Mouse (Mus musculus) heart, embryonic 11.5 days (tissue): ENCODE measurements around the gene Pold3. TPM values are rescaled to one million over a fixed set of nuclear protein-coding genes. Genes with fewer than 3 reads are reported as not detected.
A peak's percentile ranks its signal among the peaks of the same experiment; 100 is the strongest.

ENCODE experiments used
- ATAC-seq: fragments of 200-750 bp; cut with Nextera tagmentation; replicated peaks from 2 replicates; pipeline ENCODE4 v1.8.0; 2017; ENCODE audit warnings: moderate library complexity; ENCODE audit not compliant: insufficient number of reproducible peaks, low FRiP score, low TSS enrichment
- H3K27ac ChIP-seq: fragments of 300-500 bp; sonication (generic); 2 replicates; pipeline ENCODE4 v1.5.1; 2014; ENCODE audit warnings: mild to moderate bottlenecking, low read depth, low read length
- H3K27me3 ChIP-seq: fragments of 300-500 bp; sonication (generic); 2 replicates; pipeline ENCODE4 v1.6.1; 2014; ENCODE audit warnings: mild to moderate bottlenecking, low read length, mixed read lengths; ENCODE audit not compliant: control insufficient read depth, insufficient read depth
- H3K36me3 ChIP-seq: fragments of 300-500 bp; sonication (generic); 2 replicates; pipeline ENCODE4 v1.6.1; 2014; ENCODE audit warnings: mild to moderate bottlenecking, low read length, moderate library complexity, mixed read lengths; ENCODE audit not compliant: control insufficient read depth, insufficient read depth
- H3K4me1 ChIP-seq: fragments of 300-500 bp; sonication (generic); 2 replicates; pipeline ENCODE4 v1.6.1; 2014; ENCODE audit warnings: low read length; ENCODE audit not compliant: control insufficient read depth, insufficient read depth
- H3K4me2 ChIP-seq: fragments of 300-500 bp; sonication (generic); 2 replicates; pipeline ENCODE4 v1.6.1; 2014; ENCODE audit warnings: mild to moderate bottlenecking, moderate library complexity
- H3K4me3 ChIP-seq: fragments of 300-500 bp; sonication (generic); 2 replicates; pipeline ENCODE4 v1.5.1; 2014; ENCODE audit warnings: low read depth, low read length
- H3K9ac ChIP-seq: fragments of 300-500 bp; sonication (generic); 2 replicates; pipeline ENCODE4 v1.6.1; 2014; ENCODE audit warnings: mild to moderate bottlenecking, low read depth, low read length, moderate library complexity
- H3K9me3 ChIP-seq: fragments of 300-500 bp; sonication (generic); replicated peaks from 2 replicates; pipeline ENCODE4 v1.6.1; 2016; ENCODE audit warnings: low read length; ENCODE audit not compliant: control insufficient read depth
- WGBS: fragments of 180-500 bp; shearing (Covaris S2); extraction: QIAGEN DNeasy Blood & Tissue Kit; methylation state at CpG from one replicate; pipeline ENCODE4 v1.1.7; 2014; ENCODE audit not compliant: insufficient replicate concordance; 5-methylcytosine and 5-hydroxymethylcytosine counted together
- polyA plus RNA-seq: library from polyadenylated mRNA; unstranded; fragments of >200 nt; fragmentation: Nextera tagmentation; extraction: Ambion mirVana; gene quantifications from 2 replicates; pipeline ENCODE4 v1.2.1, GENCODE M21; 2014

The Pold3 gene
- polyA plus RNA-seq, 1 experiment from 2014 or later: 50.6 TPM

DNA sequence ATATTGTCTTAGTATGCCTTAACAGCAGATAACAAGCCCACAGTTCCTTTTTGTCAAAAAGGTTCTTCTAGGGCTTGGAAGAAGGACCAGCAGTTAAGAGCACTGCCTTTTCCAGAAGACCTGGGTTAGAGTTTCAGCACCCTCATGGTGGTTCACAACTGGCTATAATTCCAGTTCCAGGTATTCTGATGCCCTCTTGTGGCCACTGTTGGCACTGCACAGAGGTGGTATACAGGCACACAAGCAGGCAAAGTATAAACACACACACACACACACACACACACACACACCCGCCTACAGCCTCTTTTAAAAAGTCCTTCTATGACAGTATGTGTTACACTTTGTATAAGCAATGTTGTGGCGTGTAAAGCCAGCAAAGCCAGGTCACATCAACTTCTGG lies 2.8 kb upstream of the Pold3 start:
- no peak overlapping the region for H3K4me3 ChIP-seq
- H3K9ac ChIP-seq: no peak overlapping the region
- no peak overlapping the region for H3K4me2 ChIP-seq
- WGBS: 82% methylated on average over 2 of the region's 2 CpGs
- 0 out of 2 replicates have a peak, but pooled peaks cover 3% of the 10 kb centered on the region for H3K4me1 ChIP-seq
- H3K36me3 ChIP-seq: no peaks in the 10 kb centered on the region
- ATAC-seq: no peak
- H3K27me3 ChIP-seq: no peaks in the 10 kb centered on the region
- H3K27ac ChIP-seq: no peak overlapping the region
- no peaks in the 10 kb centered on the region; the same call in 1 of the 2 replicates for H3K9me3 ChIP-seq

DNA sequence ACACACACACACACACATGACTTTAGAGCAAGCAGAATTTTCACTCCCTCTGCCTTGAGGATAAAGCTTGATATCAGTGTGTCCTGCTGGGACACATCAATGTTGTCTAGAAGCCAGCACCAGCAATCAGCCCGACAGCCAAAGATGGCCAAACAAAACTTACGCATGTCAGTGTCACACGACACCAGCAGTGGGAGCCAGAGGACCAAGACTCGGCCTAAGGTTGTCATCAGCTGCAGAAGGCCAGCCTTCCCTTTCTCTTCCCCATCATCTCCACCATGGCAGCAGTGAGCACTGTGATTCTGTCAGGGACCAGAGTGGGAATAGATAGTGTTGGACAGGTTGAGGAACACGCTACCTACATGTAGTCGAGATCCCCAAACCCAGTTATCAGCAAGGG lies 2.1 kb upstream of the Pold3 start:
- WGBS: 51% methylated on average over 6 of the region's 6 CpGs
- Histone ChIP-seq H3K36me3 (no peaks in the 10 kb centered on the region), H3K4me2 (no peak overlapping the region), H3K27ac (no peak overlapping the region), H3K9ac (no peak overlapping the region), H3K9me3 (no peaks in the 10 kb centered on the region; the same call in 1 of the 2 replicates), H3K4me1 (0 out of 2 replicates have a peak, but pooled peaks cover 3% of the 10 kb centered on the region), H3K4me3 (no peak overlapping the region), H3K27me3 (no peaks in the 10 kb centered on the region)
- ATAC-seq: no peak

DNA sequence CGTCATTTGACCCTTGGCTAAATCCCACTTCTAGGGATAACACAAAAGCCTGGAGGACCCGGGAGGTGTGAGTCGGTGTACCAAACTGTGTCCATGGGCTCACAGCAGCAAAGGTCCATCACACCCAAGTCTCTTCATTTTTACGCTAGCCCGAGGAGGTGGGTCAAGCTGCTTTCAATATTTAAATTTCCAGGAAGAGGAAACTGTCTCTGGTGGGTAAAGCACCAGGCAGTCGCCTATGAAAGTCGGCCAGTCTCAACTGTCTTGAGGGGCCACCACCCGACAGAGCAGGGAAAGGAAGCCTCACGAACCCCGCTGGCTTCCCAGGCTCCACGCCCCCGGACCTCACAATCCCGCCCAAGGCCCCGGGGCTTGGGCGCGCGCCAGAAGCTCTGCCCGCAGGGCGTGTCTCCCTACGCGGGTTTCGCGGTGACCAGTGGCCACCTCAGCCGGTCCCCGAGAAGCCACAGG lies 539 bp downstream of the Pold3 start:
- H3K4me2 ChIP-seq: peak overlapping the region; percentile 70
- H3K4me1 ChIP-seq: 0 out of 2 replicates have a peak, but pooled peaks cover 3% of the 10 kb centered on the region
- peak overlapping the region; percentile 94 for H3K9ac ChIP-seq
- H3K27me3 ChIP-seq: no peaks in the 10 kb centered on the region
- peak overlapping the region; percentile 95 for H3K4me3 ChIP-seq
- 0 out of 2 replicates have a peak, but pooled peaks cover 2% of the 10 kb centered on the region for H3K36me3 ChIP-seq
- no peaks in the 10 kb centered on the region for H3K9me3 ChIP-seq
- peak; percentile 66 for ATAC-seq
- under 1% methylated on average over 25 of the region's 25 CpGs for WGBS
- peak overlapping the region; percentile 91 for H3K27ac ChIP-seq

DNA sequence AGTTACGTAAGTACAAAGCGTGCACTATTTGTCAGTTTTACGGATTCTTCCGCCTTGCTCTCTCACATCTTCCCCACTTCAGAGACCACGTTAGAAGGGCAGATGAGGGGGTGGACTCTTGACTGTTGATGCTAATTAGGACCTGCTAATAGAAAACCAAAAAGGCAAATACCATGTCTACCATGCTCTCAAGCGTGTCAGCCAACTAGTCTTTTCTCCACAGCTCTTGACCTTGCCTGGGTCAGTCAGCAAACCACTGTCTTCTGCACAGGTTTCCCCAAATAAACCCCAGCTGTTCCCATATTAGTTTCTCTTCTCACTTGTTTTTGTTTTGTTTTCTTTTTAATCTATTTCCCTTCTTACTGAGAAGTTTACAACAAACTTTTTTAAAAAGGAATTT lies 7.1 kb downstream of the Pold3 start:
- H3K27ac ChIP-seq: no peak overlapping the region
- H3K4me1 ChIP-seq: no peaks in the 10 kb centered on the region
- no peak overlapping the region for H3K4me2 ChIP-seq
- H3K4me3 ChIP-seq: no peak overlapping the region
- no peaks in the 10 kb centered on the region for H3K9me3 ChIP-seq
- no peak for ATAC-seq
- WGBS: 91% methylated on average over 6 of the region's 6 CpGs
- H3K36me3 ChIP-seq: peaks cover 6% of the 10 kb centered on the region; the same call in 1 of the 2 replicates
- H3K9ac ChIP-seq: no peak overlapping the region
- H3K27me3 ChIP-seq: no peaks in the 10 kb centered on the region

DNA sequence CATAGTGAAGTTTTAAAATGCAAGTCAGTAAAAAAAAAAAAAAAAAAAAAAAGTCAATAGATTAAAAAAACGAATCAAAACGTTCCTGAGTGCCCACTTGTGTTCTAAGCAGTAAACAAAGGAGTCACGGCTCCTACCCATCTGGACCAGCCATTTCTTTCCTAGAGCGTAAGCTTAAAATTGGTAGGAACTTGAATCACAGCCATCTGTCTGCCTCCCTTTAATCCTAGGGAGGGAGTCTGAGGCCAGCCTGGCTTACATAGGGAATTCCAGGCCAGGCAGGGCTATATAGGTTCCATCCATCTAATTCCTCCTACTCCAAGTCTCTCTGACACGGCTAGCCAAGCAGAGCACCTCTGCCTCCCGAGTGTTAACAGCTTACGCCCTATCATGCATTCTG lies 7.5 kb downstream of the Pold3 start:
- Histone ChIP-seq H3K9ac (no peak overlapping the region), H3K4me2 (no peak overlapping the region), H3K36me3 (peaks cover 6% of the 10 kb centered on the region; the same call in 1 of the 2 replicates), H3K4me1 (no peaks in the 10 kb centered on the region), H3K27ac (no peak overlapping the region), H3K4me3 (no peak overlapping the region), H3K27me3 (no peaks in the 10 kb centered on the region), H3K9me3 (no peaks in the 10 kb centered on the region)
- ATAC-seq: no peak
- 81% methylated on average over 7 of the region's 7 CpGs for WGBS

DNA sequence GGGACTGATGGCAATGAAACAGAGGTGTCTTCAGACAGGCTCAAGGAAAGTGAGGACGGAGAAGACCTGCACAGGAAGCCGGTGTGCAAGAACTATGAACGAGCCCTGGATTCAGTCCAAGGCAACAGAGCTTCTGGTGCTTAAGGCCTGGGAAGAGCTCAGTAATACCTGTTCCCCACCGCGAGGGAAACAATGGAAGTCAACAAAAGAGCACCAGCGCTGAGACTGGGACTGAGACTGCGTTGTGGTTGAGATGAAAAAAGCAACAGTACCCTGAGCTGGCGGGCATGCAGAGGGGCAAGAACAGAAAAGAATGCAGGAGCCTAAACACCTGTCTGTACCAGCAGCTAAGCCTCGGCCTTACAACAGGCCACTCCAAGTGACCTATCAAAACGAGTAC lies 9.9 kb downstream of the Pold3 start:
- WGBS: 78% methylated on average over 10 of the region's 10 CpGs
- Histone ChIP-seq H3K27me3 (no peaks in the 10 kb centered on the region), H3K9me3 (no peaks in the 10 kb centered on the region), H3K4me3 (no peak overlapping the region), H3K27ac (no peak overlapping the region), H3K9ac (no peak overlapping the region), H3K36me3 (peaks cover 5% of the 10 kb centered on the region; the same call in 1 of the 2 replicates), H3K4me1 (no peaks in the 10 kb centered on the region), H3K4me2 (no peak overlapping the region)
- ATAC-seq: no peak

DNA sequence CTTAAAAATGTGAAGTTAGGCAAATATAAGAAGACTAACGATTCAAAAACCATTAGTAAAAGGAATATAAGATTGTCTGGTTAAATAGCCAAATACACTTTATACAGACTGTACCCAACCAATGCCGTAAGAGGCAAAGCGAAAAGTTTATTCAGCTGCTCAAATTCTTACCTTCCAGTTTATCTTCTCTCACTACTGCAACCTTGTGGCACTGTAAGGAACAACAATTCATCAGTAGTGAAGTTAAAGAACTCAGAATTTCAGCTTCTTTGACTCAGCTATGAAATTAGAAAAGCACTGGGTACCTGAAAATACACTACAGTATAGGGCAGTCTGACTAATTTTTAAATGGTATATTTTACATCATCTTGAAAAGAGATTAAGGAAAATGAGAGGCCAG lies 13.0 kb downstream of the Pold3 start:
- H3K9ac ChIP-seq: no peak overlapping the region
- H3K36me3 ChIP-seq: peaks cover 23% of the 10 kb centered on the region
- no peaks in the 10 kb centered on the region for H3K27me3 ChIP-seq
- H3K9me3 ChIP-seq: no peaks in the 10 kb centered on the region
- H3K27ac ChIP-seq: no peak overlapping the region
- no peak for ATAC-seq
- no peaks in the 10 kb centered on the region for H3K4me1 ChIP-seq
- no peak overlapping the region for H3K4me2 ChIP-seq
- 80% methylated on average over 3 of the region's 3 CpGs for WGBS
- no peak overlapping the region for H3K4me3 ChIP-seq

DNA sequence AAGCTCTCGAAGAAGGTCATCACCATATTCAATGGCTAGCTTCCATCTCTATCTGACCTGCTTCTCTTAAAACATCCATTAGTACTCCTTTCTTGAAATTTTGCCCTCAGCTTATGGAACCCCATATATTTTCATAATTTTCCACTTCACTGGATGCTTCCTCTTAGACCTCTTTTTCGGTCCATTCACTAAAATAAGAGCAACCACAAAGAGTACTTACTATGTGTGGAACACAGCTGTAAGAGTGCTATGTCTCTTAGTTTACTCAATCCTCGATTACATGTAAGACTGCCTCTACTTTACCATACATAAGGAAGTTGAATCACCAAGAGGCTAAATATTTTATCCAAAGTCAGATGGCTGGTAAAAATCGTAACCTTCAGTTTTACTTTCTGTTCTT lies 16.7 kb downstream of the Pold3 start:
- Histone ChIP-seq H3K36me3 (peaks cover 25% of the 10 kb centered on the region), H3K4me2 (no peak overlapping the region), H3K27me3 (no peaks in the 10 kb centered on the region), H3K4me3 (no peak overlapping the region), H3K9me3 (no peaks in the 10 kb centered on the region), H3K4me1 (no peaks in the 10 kb centered on the region), H3K27ac (no peak overlapping the region), H3K9ac (no peak overlapping the region)
- no peak for ATAC-seq
- 92% methylated on average over 4 of the region's 4 CpGs for WGBS

DNA sequence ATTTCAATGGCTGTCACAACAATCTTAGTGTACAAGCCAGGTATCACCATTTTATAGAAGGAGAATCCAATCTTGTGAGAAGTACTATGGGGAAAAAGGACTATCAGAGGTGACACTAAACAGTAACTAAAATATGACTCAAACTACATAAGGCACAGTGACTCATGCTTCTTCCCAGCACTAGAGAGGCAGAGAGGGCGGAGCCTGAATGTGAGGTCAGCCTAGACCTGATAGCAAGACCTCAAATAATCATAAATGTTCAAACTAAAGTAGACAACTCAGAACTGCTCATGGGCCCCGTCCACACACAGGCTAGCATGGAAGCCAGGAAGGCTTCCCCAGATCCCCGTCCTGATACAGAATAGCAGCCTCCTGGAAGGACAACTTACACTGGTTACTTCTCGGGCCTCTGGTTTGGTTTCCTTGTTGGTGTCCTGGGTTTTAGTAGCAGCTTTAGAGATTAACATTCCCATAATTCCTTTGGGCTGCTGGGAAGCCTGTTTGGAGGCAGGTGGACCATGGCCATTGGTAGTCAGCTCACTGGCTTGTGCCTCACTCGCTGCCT lies 21.3 kb downstream of the Pold3 start:
- ATAC-seq: no peak
- Histone ChIP-seq H3K4me3 (no peak overlapping the region), H3K9me3 (no peaks in the 10 kb centered on the region), H3K9ac (no peak overlapping the region), H3K4me1 (no peaks in the 10 kb centered on the region), H3K27me3 (no peaks in the 10 kb centered on the region), H3K36me3 (peaks cover 21% of the 10 kb centered on the region), H3K4me2 (no peak overlapping the region), H3K27ac (no peak overlapping the region)
- 86% methylated on average over 5 of the region's 5 CpGs for WGBS
